Mouse (Mus musculus): ENCODE results near the gene Tars2. TPM values are rescaled to one million over a fixed set of nuclear protein-coding genes. Genes with fewer than 3 reads are reported as not detected.

Tars2 gene
- 127 TPM for total RNA-seq (2023)

GRCm38 (mm10) chr3:95760106-95760505 is at the start of gene Tars2:
TSS of gene Tars2 (minus strand) at chr3:95760206.

GRCm38 (mm10) chr3:95739353-95740104 is 20.5 kb downstream of the Tars2 start, which contains the start of gene Ecm1:
TSS of gene Ecm1 (minus strand) at chr3:95739569.

Other genes with a start within 250 kb of the Tars2 start
- 108 TPM for gene Ctss, start 233.4 kb downstream of the Tars2 start, total RNA-seq (2023)
- not detected for gene Hormad1, start 200.5 kb downstream of the Tars2 start, total RNA-seq (2023)
- gene Golph3l, start 171.3 kb downstream of the Tars2 start, total RNA-seq (2023): 23.1 TPM
- gene Ensa, start 135.2 kb downstream of the Tars2 start, total RNA-seq (2023): 123 TPM
- gene Mcl1, start 101.4 kb downstream of the Tars2 start, total RNA-seq (2023): 357 TPM
- 14.0 TPM for gene Adamtsl4, start 72.3 kb downstream of the Tars2 start, total RNA-seq (2023)
- 170 TPM for gene Ecm1, start 20.6 kb downstream of the Tars2 start, total RNA-seq (2023)
- gene Rprd2, start 58.7 kb upstream of the Tars2 start, total RNA-seq (2023): 114 TPM
- gene Prpf3, start 95.7 kb upstream of the Tars2 start, total RNA-seq (2023): 74.2 TPM
- 76.7 TPM for gene Mrps21, start 111.3 kb upstream of the Tars2 start, total RNA-seq (2023)
- 23.9 TPM for gene Ciart, start 122.0 kb upstream of the Tars2 start, total RNA-seq (2023)
- gene BC028528, start 131.8 kb upstream of the Tars2 start, total RNA-seq (2023): 2.3 TPM
- 47.5 TPM for gene Aph1a, start 133.8 kb upstream of the Tars2 start, total RNA-seq (2023)
- gene Car14, start 144.5 kb upstream of the Tars2 start, total RNA-seq (2023): not detected
- 98.7 TPM for gene Anp32e, start 169.0 kb upstream of the Tars2 start, total RNA-seq (2023)
- 21.9 TPM for gene Plekho1, start 235.8 kb upstream of the Tars2 start, total RNA-seq (2023)